Mouse (Mus musculus) common myeloid progenitor, adult 5-6 weeks (primary cell): ENCODE results near the gene Calm3. TPM values are rescaled to one million over a fixed set of nuclear protein-coding genes. Genes with fewer than 3 reads are reported as not detected.
A peak's percentile ranks its signal among the peaks of the same experiment; 100 is the strongest.
"Not testable (repeated sequence)": the region's sequence is repeated elsewhere in the genome, so short reads cannot be mapped to it uniquely, and the experiment has no call there.

Source experiments
- ATAC-seq: replicated peaks from 2 replicates; pipeline ENCODE4 v1.8.0; 2016; ENCODE audit warnings: low read depth, mild to moderate bottlenecking, moderate TSS enrichment, inconsistent platforms; ENCODE audit not compliant: poor library complexity, severe bottlenecking
- total RNA-seq: library from RNA; stranded (forward); fragments of 200-1000, 187-1606 nt; gene quantifications from 2 replicates; pipeline ENCODE4 v1.2.3, GENCODE M21; 2017

Gene Calm3
- total RNA-seq, result 512 and 545 TPM in 2 replicates

DNA sequence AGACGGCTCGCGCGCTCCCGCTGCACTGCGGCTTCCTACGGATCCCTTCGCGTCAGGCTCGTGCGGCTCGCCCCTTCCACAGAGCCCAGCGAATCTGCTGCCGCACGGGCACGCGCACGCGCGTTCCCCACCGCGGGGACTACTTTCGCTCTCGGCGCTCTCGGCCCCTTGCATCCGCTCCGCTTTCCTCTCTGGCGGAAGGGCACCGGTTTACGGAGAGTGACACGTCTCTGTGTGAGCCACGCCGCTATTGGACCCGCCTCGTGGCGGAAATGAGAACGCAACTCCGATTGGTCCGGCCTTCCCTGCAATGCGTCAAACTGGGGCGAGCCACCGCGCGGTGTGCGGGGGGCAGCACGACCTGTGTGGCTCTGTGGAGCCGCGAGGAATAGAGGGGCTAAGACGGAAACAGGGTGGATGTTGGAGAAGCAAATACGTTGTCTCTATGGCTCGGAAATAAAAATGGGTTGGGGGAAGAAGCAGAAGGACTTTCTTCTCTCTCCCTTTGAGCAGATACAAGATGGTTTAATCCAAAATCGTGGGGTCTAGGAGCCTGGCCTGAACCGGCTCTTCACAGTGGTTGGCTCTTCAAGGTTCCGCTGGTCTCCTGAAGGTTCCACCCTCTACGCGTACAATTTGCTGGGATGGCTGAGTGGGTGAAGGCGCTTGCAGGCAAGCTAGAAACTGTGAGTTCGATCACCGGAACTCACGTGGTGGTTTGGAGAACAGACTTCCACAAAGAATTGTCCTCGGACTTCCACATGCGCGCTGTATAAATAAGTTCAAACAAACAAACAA is at the start of gene Calm3:
Calm3 (minus strand) TSS at position 78 of the 798 bp plus-strand sequence.
- peak; percentile 91 for ATAC-seq

- ATAC-seq, result peak; percentile 45
Measured at GRCm38 (mm10) chr7:16971160-16971559, 47.2 kb upstream of the Calm3 start.

- no peak for ATAC-seq
Measured at GRCm38 (mm10) chr7:16968414-16968813, 44.5 kb upstream of the Calm3 start.

- ATAC-seq, result no peak
Measured at GRCm38 (mm10) chr7:16961678-16962077, 37.8 kb upstream of the Calm3 start.

- no peak for ATAC-seq
Measured at GRCm38 (mm10) chr7:16959539-16960187, 35.7 kb upstream of the Calm3 start, which contains the start of gene Pnmal1. Pnmal1 (plus strand) TSS chr7:16959679.

DNA sequence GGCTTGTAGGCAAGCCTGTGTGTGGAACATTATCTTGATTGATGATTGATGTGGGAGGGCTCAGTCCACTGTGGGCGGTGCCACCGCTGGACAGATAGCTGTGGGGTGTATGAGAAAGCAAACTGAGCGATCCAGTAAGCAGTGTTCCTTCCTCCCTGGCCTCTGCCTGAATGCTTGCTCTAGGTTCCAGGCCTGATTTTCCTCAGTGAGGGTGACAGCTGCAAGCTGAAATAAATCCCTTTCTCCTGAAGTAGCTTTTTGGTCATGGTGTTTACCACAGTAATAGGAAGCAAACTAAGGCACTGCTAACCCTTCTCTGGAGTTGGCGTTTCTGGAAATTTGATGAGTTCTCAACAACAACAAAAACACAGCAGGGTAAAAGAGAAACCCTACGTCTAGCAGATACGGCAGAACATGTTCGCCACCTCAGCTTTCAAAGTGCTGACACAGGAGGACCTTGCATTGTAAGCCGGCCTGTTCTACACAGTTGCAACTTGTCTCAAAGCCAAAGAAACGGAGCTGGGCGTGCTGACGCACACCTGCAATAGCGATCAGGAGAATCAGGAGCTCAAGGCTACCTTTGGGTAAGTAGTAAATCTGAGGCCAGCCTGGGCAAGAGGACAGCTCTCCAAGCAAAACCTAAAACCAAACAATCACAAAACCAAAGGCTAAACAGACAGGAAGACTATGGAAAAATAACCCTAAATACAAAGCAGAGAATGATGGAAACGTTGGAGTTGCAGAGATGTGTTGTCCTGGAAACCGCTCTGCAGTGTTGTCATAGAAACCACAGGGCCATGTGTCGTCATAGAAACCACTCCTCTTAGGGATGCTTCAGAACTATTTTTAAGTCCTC is 32.7 kb upstream of the Calm3 start:
- ATAC-seq, result no peak

- no peak; the same call in 1 of the 2 replicates for ATAC-seq
Measured at GRCm38 (mm10) chr7:16955712-16956111, 31.8 kb upstream of the Calm3 start.

GRCm38 (mm10) chr7:16953776-16954175 is 29.9 kb upstream of the Calm3 start:
- ATAC-seq, result not testable (repeated sequence)

DNA sequence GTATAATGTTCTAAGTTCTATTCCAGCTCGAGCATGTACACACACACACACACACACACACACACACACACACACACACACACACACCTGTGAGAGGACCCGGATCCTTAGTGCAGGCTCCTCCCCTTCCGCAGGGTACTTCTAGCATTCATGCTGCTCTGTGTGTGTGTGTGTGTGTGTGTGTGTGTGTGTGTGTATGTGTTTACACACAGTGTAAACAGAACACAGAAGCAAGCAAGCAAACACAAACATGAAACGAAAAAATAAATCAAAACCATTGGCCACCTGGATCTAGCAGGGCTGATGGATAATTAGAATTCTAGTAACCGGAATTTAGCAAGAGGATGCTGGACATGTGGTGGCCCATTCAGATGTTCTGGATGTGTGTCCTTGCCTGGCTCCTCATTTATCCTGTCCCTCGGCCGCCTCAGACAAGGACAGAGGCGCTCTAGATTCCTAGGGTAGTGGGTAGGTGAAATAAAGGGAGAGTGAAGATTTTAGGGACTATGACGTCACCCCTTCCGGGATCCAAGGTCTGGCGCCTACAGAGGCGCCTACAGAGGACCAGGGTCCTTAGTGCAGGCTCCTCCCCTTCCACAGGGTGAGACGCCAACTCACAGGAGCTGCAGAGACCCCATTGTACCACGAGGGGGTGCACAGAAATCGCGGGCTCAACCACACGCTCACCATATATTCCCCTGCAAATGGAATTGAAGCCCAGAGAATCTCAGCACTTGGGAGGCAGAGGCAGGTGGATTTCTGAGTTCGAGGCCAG is 27.1 kb upstream of the Calm3 start:
- ATAC-seq, result peak; percentile 89

DNA sequence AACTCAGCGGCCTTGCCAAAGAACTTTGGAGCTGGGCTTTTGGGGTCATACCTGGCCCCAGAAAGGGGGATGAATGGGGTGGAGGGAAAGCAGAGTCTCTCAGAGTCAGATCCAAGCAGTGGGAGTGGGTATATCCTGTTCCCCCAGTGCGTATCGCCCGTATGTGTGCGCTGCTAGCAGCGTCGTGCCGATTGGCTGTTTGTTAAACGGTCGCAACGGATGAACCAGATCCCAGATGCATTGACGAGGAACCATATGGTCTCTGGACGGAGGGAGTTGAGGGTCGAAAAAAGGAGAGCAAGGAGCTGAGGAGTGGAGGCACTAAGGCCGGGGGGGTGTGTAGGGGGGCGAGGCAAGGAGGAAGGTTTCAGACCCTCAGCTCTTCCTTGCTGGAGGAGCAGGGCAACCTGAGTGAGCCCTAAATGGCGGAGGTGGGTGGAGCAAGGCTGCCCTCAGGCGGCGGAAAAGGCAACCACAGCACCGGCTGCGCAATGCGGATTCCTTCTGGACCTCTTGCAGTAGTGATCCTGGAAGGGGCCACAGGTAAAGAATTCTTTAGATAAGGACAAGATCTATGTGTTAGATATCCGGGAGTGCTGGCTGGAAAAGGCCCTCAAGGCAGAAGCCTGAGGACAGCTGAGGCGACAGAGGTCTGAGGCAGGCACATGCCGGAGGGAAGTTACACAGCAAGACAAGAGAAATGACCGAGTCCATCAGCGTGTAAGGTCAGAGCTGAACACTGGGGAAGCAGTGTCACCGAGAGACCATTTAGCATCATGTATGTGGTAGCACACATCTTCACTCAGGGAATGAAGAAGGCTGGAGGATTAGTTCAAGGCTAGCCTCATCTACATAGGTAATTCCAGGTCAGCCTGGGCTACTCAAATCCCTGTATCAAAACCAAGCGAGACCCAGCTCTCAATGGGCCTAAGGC is 26.3 kb upstream of the Calm3 start:
- peak; percentile 70 for ATAC-seq

DNA sequence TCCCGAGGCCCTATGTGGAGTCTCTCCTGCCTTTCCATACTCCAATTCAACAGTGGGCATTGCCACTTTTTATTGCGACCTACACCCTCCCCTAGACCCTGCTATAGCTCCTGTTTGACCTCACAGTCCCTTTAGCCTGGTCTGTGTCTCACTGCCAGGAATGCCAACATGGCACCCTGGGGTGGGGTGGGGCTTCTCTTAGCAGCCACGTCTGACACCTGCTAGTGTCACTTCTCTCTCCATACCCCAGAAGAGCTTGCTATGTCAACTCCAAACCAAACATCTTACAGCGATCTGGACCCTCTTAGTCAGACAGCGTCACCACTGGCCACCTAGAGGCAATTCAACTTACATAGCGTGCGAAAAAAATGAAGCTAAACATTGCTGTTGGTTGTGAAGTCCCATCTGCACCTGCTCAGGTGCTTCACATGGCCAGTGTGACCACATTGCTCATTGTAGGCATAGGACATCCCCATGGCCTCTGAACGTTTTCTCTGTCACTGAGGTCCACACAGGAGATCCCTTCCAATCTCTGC is 25.1 kb upstream of the Calm3 start:
- ATAC-seq, result no peak

- ATAC-seq, result no peak
Measured at GRCm38 (mm10) chr7:16947959-16948361, 24.0 kb upstream of the Calm3 start.

GRCm38 (mm10) chr7:16947349-16947895 is 23.5 kb upstream of the Calm3 start:
- no peak for ATAC-seq

GRCm38 (mm10) chr7:16946441-16947348 is 22.8 kb upstream of the Calm3 start:
- no peak for ATAC-seq

GRCm38 (mm10) chr7:16945419-16945818 is 21.5 kb upstream of the Calm3 start:
- ATAC-seq, result no peak

DNA sequence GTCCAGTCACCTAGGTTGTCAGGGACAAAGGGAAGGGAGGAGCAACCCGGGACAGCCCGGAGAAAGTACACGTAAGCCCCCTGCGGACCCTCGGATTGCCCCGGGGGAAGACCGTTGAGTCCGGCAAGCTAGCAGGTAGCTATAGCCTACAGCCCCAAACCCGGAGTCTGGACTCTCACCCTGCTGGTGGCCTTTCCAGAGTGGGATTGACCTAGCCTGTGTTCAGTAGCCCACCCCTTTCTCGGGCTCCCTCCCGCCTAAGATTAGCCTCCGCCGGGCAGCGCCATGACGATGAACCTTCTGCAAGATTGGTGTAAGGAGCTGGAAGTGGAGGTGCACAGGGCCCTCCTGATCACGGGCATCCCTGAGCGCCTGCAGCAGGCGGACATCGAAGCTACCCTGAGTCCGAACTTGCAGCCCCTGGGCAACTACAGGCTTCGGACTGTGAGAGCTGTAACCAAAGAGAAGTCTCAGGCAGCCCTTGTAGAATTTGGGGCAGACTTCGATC is 20.9 kb upstream of the Calm3 start:
- no peak for ATAC-seq
